Mouse (Mus musculus) mesoderm, embryonic 11.5 days (tissue): ENCODE measurements around the gene Esyt2.

Source experiments
- DNase-seq: peaks from one replicate; pipeline ENCODE4 v3.0.0-alpha.2; 2012; ENCODE audit warnings: low read depth, low spot score

Esyt2 gene

DNA sequence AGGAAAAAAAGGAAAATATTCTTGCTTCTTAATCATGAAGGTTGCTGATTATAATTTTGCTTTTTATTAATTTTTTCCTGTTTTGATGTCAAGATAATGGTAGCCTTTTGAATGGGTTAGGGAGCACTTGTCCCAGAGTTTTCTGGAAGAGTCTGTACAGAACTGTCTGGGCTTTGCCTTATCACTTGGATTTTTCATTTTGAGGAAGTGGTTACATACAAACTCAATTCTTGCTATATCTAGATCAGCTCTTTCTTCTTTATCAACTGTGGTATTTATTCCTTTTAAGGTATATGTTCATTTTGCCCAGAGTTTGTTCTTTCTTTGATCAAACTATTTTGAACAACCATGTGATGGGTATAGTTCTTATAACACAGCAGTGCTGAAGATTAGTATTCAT is 81.1 kb downstream of the Esyt2 start:
- no peak for DNase-seq

DNA sequence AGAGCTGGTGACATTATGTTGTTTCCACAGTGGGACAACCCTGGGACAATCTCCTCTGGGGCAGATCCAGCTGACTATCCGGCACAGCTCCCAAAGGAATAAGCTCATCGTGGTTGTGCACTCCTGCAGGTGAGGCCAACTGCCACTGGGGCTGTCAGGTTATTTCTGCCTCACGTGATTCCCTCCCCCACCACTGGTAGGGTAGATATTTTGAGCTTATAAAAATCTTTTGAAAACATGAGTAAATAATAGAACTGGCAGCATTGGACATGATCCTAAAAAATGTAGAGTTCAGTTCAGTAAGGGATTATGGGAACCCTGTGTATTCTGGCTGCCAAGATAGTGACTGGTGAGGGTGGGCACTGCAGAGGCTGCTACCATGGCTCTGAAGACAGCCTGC is 85.9 kb downstream of the Esyt2 start:
- DNase-seq = no peak

DNA sequence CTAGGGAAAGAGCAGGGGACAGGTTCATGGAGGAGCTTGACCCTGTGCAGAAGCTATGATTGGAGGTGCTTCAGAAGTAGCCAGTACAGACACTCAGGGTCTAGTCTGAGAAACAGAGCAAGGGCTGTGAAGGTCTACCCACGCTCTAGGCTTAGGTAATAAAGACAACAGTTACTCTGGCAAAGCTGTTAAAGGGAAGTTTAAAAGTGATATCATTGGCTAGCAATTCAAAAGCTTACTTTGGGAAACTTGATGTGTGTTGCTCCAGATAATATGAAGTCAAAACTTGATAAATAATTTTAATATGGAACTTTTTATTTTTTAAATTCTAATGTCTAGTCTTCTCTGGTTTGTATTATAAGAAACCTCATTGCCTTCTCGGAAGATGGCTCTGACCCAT is 86.3 kb downstream of the Esyt2 start:
- no peak for DNase-seq

DNA sequence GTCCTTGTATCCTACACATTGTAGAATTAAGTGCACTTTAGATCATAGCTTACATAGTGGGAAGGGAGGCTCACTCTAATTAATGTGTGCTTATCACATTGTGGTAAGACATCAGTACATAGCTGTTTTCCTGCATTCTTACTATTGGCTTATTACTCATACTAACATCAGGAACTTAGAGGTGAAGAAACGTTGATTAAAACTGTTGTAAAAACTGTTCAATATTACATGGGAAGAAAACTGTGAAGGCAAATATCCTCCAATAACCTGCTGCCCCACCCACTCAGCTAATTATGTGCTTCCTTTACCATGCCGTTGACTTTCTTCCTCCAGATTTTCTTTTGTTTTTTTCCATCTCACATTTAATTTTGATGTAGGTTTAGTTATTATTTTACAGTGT is 87.9 kb downstream of the Esyt2 start:
- DNase-seq = no peak

DNA sequence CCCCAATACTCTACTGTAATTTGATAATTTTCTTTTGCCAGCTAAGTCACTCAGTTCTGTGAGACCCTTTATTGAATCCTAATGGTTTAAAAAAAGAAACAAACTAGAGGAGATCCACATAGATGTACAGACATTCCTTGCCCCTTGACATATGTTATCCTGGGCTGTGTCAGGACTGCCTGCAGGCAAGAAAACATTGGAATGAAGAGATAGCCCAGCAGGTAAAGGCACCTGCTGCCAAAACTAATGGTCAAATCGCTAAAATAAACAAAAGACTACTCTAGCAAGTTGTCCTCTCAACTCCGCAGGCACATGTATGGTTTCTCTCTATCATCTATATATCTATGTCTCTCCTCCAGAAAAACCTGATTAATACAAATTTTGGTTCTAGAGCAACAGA is 102.1 kb downstream of the Esyt2 start:
- no peak for DNase-seq

DNA sequence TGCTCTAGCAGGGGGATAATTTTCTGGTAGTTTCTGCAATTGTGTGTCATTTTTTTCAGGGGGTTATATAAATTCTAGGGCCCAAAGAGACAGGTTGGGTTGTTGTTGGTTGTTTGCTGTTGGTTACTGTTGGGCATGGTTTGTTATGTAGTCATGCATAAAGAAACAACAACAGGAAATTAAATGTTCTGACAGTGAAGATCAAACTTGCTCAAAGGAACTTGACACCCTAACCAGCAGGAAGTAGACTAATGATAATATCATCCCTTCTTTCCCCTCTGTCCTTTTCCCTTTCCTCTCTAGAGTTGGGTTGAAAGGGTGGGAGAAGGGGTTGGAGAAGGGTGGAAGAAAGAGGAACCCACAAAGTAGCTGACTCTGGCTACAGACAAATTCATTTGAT is 103.0 kb downstream of the Esyt2 start:
- DNase-seq = no peak

DNA sequence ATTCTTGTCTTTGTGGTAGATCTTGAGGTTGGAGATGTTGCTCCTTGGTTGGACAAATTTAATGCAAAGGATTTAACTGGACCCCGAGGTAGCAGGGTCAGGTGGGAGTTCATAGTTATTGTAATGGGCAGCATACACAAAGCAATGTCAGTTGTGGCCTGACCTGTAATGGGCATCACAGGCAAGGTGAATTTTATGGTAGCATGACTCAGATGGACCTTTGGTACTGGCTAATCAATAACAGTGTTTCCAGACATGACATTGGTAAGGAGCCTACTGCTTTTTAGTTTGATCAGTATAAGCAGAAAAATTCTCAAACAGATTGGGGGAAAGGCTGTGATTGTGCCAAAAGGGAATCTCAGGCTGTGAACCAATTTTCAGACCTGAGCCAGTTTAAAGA is 105.8 kb downstream of the Esyt2 start:
- no peak for DNase-seq

DNA sequence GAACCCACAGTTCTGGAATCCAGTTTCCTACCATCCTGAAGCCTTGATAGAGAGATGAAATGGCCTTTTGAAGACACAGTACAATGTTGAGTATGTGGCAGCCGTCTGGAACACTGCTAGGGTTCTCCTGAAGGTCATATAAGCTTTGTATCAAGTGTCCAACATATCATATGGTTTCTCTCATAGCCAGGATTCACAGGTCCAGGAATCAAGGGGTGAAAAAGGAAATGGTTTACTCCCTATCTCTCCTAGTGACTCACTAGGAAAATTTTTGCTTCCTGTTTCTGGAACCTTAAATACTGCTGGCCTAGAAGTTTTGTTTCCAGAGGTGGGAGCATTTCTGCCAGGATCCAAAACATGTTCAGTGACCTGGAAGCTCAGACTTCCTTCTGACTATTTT is 108.9 kb downstream of the Esyt2 start:
- DNase-seq = no peak

DNA sequence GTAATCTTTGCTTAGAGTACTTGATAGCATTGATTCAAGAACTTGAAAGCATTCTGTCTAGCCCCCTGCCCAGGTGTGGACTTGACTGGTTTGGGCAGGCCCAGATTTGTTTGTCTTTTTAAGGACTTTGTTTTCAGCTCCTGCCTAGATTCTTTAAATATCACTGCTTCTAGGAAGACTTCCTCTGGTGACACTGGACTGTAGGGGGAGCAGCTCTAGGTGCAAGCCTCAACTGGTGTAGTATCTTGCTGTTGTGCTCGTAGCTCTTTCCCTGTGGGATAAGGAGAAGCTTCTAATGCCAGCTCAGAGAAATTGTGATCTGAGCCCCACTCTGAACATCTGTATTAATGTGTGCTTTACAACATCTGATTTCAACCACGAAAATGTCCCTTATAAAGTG is 113.3 kb downstream of the Esyt2 start:
- no peak for DNase-seq

DNA sequence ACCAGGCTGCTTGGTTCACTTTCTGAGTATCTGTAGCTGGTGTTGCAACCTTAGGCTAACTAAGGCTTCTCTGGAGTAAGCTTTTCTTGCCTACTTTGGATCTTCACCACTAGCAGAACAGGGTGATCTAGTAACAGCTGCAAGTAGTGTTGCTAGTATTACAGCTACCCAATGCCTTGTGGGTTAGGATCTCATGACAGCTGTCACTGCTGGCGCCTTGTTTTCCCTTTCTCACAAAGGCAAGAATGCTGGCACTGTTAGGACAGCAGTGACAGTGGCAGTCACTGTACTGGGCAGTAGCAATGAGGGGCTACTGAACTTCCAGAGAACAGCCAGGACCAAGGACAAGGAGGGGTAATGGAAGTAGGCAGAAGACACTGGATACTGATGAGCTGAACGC is 114.3 kb downstream of the Esyt2 start:
- DNase-seq = no peak

DNA sequence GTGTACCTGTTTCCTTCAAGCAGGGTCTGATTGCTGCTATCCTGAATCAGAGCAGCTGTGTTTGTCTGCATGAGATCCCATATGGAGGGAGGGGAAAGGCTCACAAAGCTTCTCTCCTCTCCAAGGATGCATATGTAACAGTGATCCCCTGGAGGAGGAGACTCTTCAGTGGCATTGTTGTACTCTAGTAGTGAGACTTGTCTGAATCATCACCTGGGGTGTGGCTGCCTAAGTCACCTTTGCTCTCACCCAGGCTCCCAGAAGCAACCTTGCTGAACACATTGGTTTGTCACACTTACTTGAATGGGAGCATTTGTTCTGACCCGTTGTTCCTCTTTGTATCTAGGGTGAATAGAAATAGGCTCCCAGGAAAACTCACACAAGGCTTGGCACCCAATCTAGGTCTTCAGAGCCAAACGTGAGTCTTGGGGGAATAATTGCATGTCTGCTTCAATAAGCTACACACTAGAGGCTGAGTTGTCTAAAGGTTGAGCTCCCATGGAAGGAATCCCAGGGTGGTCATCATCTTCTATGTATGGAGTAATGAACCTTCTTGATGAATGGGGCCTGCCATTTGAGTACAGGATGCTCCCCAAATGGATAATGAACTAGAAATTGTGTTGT is 115.2 kb downstream of the Esyt2 start:
- no peak for DNase-seq

DNA sequence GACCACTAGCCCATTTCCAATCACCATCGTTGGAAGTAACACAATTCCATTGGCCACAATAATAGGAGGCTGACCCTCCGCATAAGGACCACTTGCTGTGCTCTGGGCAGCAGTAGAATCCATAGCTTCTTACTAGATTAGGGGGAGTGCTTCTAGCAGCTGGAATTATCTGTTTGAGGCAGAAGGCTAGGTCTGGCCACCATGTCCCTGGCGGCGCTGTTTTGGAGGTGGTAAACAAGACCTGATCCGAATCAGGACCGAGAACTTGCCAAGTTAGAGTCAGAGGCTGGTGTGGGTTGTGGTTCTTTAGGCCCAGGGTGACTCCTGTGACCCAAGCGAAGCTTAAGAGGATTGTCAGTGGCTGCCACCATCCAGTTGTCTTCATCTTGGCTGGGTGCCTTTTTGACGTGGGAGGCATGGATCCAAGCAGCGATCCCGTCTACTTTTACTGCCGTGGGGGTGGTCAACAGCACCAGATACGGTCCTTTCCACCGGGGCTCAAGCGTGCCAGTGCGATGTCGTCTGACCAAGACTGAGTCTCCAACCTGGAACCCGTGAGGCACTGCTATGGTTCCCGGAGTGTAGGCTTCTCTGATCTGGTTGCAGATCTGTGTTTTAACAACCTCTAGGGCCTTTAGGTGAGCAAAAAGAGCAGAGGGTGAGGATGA is 123.2 kb downstream of the Esyt2 start:
- no peak for DNase-seq

DNA sequence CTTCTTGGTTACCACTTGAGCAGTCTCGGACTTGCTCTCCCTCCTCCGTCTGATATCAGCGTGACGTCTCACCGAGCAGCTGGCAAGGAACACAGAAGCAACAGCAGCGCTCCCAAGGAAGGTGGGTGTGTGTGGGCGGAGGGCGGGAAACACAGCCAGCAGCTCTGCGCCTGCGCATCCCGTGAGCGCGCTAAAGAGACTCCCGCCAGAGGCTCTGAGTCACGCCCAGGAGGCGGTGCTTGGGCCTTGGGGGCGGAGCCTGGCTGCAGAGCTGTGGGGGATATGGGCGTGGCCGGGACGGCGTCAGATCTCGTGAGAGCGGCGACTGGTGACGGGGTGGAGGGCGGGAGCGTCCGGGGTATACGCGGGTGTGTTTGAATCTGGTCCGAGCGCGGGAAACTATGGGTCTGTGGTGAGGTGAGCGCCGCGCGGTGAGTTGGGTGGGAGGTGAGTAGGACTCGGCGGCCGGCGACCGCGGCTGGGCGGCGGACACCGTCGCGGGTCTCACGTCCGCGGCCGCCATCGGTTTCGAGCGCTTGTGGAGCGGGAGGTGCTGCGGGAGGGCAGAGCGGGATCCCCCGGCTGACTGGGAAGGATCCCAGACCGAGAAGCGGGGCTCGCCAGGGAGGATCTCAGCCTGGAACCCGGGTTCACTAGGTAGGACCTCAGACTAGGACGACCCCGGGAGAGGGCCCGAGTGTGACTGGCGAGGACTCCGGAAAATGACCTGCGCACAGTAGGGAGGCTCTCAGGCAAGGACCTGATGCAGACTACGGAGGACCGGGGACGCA is 124.2 kb downstream of the Esyt2 start, which contains the start of gene Ncapg2:
Gene Ncapg2 (plus strand): TSS at position 358 of the 791 bp plus-strand sequence.
- DNase-seq = peak; percentile 99

DNA sequence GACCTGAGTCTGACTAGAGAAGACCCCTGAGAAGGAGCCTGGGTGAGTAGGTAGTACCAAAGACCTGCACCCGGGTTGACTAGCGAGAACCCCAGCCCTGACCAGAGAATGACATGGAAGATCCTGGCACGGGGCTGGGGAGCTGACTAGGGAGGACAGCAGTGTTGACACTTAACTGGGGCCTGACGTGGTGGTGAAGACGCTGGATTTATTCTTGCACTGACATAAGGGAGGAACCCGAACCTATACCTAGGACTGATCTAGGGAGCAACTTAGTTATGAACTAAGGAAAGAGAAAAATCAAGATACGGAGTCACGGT is 124.8 kb downstream of the Esyt2 start:
- peak; percentile 16 for DNase-seq

DNA sequence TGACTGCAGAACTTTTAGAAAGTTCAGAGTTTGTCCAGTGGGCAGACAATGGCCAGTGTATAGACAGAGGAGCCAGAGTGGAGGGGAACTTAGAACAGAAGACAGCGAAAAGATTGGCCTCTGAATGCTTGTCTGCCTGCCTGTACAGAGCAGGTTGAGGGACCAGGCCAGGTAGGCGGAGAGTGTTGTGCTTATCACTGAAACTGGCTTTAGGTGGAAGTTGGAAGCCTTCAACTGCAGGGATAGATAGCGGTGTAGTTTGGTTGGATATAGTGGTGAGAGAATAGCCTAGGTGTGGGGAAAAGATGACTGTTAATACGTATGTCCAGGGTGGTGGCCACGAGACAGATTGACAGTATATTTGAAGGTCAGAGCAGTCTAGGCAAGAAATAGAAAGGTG is 126.9 kb downstream of the Esyt2 start:
- no peak for DNase-seq

DNA sequence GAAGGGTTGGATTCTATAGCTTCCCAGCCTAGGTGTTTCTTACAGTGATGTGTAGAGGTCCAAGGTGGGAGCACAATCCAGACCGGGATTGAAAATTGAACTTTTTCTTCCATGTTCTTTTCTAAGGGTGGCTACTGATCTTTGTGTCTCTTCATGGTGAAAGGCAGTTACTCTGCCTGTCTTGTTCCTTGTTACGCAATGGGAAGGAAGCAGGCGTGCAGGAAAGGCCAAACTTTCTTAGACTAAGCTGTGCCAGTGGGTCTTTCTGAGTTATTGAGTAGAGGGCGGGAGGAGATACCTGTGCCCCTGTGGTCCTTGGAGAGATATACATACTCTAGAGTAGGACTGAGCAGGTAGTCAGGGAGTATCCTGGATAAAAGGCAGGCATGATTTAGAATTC is 133.9 kb downstream of the Esyt2 start:
- DNase-seq = no peak

DNA sequence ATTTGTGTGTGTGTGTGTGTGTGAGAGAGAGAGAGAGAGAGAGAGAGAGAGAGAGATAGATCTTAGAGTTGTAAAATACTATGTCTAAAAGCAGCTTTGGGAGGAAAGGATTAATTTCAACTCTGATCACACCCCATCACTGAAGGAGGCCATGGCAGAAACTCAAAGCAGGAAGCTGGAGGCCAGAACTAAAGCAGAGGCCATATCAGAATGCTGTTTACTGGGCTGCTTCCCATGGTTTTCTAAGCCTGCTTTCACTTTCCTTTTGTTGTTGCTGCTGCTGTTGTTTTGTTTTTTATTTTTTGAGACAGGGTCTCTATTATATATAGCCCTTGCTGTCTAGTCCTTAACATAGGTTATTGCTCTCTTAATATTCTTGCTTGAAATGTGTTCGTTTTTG is 135.5 kb downstream of the Esyt2 start:
- DNase-seq = no peak

DNA sequence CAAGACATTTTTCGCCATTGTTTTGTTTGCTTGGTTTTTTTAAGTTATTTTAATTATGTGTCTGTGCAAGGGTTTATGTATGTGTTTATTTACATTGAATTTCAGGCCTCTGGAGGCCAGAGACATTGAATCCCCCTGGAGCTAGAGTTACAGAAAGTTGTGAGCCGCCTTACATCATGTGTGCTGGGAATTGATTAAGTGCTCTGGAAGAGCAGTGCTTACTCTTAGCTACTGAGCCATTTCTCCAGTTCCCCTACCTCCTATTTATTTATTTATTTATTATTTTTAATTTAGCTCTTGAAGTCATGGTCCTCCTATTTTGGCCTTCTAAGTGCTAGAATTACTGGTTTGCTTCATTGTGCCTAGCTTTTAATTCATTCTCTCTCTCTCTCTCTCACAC is 140.7 kb downstream of the Esyt2 start:
- DNase-seq = no peak

DNA sequence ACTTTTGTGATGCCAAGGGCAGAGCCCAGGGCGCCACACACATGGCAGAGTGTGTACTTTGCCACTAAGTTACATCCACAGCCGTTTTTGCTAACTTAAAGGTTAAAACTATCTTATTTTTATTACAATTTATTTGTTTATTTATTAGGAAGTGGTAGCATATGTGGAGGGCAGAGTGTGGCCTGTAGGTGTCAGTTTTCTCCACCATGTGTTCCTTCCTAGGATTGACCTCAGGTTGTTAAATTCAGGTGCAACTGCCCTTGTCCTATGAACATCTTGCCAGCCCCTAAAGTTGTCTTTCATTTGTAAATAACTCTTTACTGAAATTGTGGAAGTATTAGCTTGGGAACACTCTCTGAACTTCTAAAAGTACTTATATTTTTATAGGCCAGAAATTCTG is 144.4 kb downstream of the Esyt2 start:
- no peak for DNase-seq

DNA sequence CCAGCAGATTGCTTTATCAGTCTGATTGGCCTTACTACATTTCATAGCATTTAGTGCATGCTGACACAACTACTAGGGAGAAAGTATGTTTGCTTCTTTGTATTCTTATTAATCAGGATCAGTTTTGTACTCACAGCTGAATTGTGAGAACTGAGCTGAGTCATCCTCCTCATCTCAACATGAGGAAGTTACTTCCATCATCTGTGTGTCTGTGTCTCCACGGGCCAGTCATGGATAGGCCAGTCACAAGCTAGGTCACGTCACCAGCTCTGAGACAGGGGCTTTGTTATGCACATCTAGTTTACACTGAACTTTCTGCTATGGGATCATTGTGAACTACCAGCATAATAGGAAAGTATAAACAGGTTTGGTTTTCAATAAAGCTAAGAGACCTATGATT is 152.7 kb downstream of the Esyt2 start:
- DNase-seq = no peak

DNA sequence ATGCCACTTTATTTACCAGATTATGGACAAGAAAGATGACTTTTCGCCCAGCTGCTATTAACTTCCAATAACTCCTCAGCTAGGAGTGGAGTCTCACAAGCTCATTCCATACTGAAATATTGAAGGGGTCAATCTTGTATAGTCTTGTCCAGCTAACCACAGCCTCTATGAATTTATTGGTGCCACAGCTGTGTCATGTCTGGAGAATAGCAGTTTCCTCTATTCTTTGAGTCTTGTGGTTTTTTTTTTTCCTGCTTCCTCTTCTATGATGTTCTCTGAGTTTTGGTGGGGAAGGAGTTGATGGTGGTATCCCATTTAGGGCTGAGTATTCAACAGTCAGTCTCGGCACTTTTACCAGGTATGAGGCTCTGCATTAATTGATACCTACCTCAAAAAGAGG is 154.2 kb downstream of the Esyt2 start:
- DNase-seq = no peak

DNA sequence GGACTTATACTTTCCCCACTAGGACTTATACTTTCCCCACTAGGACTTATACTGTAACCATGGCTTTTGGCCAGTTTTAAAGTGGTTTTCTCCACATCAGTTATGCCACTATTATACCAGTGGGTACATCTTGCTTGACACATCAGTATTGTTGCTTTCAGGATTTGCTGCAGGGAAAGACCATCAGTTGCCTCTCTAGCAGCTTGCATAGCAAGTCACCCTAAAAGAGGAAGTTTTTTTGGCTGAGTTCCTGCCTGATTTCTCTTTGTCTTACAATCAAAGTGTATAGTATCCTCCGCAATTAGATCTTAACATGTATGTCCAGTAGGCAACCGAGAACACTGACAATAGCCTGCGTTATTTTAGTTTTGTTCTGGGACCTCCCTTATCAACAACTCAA is 155.1 kb downstream of the Esyt2 start:
- DNase-seq = no peak

DNA sequence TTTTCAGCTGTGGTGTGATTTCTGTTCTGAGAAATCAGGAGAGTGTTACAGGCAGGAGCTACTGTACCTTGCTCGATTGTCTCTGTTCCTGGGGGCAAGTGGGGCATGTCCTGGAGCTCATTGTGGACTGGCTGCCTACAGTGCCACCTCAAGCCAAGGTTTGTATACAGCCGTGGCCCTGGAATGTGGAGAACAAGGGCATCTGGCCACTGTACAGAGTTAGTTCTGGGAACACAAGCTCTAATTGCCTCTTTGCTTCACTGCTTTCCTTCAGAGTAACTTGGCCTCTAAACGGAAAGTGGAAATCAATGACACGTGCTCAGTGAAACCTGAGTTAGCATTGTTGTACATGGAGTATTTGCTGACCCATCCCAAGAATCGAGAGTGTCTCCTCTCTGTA is 157.6 kb downstream of the Esyt2 start:
- DNase-seq = no peak
